Mouse (Mus musculus) spleen, adult 2 months (tissue): ENCODE data around the gene Dctn1.

Source experiments
- CTCF ChIP-seq: fragments of 200-500 bp; IDR thresholded peaks from 2 replicates; pipeline ENCODE4 v1.5.1; 2011; ENCODE audit warnings: mild to moderate bottlenecking, inconsistent platforms; ENCODE audit not compliant: insufficient read depth, insufficient read length, insufficient replicate concordance; ENCODE audit errors: extremely low read depth
- POLR2A ChIP-seq: fragments of 200-500 bp; IDR thresholded peaks from 2 replicates; pipeline ENCODE4 v1.6.1; 2011; ENCODE audit warnings: low read depth, low read length, inconsistent platforms

DNA sequence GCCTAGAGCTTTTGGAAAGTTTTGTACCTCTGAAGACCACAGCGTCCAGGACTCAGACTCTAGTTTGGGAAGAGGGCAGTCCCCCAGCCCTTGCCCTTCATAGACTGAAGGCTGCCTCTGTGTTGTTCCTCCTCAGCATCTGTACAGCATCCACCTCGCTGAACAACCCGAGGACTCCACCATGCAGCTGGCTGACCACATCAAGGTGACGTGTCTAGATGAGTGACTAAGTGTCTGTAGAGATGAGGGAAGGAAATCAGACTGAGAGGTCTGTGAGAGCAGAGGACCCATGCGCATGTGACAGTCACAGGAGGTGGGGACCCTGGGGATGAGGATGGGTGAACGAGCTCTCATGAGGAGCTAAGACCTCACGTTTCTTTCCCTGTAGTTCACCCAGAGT is 27.9 kb downstream of the Dctn1 start:
- TF ChIP-seq CTCF = no peak
- no peak for TF ChIP-seq POLR2A
